Mouse (Mus musculus) brain, embryonic 14.5 days (tissue): Measurements from ENCODE around the gene Trove2.

Experiments used
- CTCF ChIP-seq: fragments of 200-500 bp; IDR thresholded peaks from 2 replicates; pipeline ENCODE4 v1.5.1; 2012; ENCODE audit warnings: inconsistent platforms, mild to moderate bottlenecking, moderate library complexity, borderline replicate concordance; ENCODE audit not compliant: insufficient read depth, insufficient read length; ENCODE audit errors: extremely low read depth
- POLR2A ChIP-seq: fragments of 200-500 bp; IDR thresholded peaks from 2 replicates; pipeline ENCODE4 v1.6.1; 2012; ENCODE audit warnings: mild to moderate bottlenecking, inconsistent platforms, borderline replicate concordance; ENCODE audit not compliant: poor library complexity, insufficient read depth, insufficient read length, severe bottlenecking; ENCODE audit errors: extremely low read depth

DNA sequence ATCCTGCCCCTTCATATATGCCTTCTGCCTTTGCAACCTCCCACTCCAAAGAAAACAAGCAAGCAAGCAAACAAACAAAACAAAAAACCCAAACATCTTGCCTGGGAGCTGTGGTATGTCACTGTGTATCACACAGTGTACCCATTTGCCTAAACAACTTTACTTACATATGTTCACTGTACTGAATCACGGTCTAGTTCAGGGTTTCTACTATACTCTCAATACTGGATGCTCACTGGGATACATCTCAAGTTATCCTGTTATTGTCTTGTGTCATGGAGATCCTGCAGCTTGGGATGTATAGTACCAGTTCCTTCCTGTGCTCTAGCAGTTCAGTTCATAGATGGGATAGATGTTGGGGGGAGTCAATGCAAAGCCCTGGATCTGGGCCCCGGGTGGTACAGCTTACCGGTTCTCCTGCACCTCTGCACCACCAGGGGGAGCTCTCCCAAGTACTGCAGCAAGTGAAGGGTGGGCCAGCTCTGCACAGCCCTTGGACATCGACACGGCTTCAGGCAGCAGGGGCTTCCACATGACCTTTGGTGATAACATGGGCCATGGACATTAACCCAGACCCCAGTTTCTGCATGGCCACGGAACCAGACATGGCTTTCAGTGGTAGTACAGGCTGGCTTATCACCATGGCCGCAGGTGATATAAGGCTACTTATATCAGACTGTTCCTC lies 37.0 kb upstream of the Trove2 start:
- TF ChIP-seq CTCF (peak; percentile 78), POLR2A (no peak)
